23 mouse cellular contexts compared by ENCODE assay signal in genomic region chr9:41606136-41606535, GRCm38 (mm10).
DNase-seq lines count a peak whose midpoint lies in the region; ATAC-seq lines count a peak whose summit lies in the region.
"Had no signal": no experiment of that assay in that cellular context is flagged by ENCODE, and none has a peak within 500 bp of the region (broad histone marks: within the 10 kb centered on the region; RNA-seq: fewer than 3 reads in every experiment).

No protein-coding gene starts in this region.

- H3K36me3 ChIP-seq in forebrain, embryonic 16.5 days (ENCODE audit: control insufficient read depth, insufficient read depth), result no peaks in the 10 kb centered on the region; the same call in 1 of the 2 replicates
- no peaks in the 10 kb centered on the region for H3K36me3 ChIP-seq in forebrain, embryonic 11.5 days (ENCODE audit: control insufficient read depth, insufficient read depth, low read length)
- 0 out of 2 replicates have a peak, but pooled peaks cover 3% of the 10 kb centered on the region for H3K36me3 ChIP-seq in hindbrain, embryonic 14.5 days (replicated peaks; ENCODE audit: control insufficient read depth, insufficient read depth)
- H3K36me3 ChIP-seq in neural tube, embryonic 15.5 days, result no peaks in the 10 kb centered on the region
- H3K36me3 ChIP-seq: heart, embryonic 12.5 days; stomach, embryonic 15.5 days had no signal

- H3K9me3 ChIP-seq in forebrain, embryonic 16.5 days (ENCODE audit: control insufficient read depth, low read length), result no peaks in the 10 kb centered on the region
- no peaks in the 10 kb centered on the region for H3K9me3 ChIP-seq in forebrain, embryonic 11.5 days (ENCODE audit: control insufficient read depth, low read length)
- no peaks in the 10 kb centered on the region for H3K9me3 ChIP-seq in hindbrain, embryonic 14.5 days (ENCODE audit: control insufficient read depth, low read length)
- no peaks in the 10 kb centered on the region for H3K9me3 ChIP-seq in neural tube, embryonic 15.5 days (replicated peaks)
- H3K9me3 ChIP-seq: heart, embryonic 12.5 days; stomach, embryonic 15.5 days had no signal

- H3K27me3 ChIP-seq in forebrain, embryonic 16.5 days (replicated peaks; ENCODE audit: control insufficient read depth, insufficient read depth, low read length), result no peaks in the 10 kb centered on the region
- no peaks in the 10 kb centered on the region for H3K27me3 ChIP-seq in forebrain, embryonic 11.5 days (ENCODE audit: control insufficient read depth, insufficient read depth, low read length)
- H3K27me3 ChIP-seq in hindbrain, embryonic 14.5 days (ENCODE audit: control insufficient read depth, insufficient read depth, low read length), result no peaks in the 10 kb centered on the region
- H3K27me3 ChIP-seq in neural tube, embryonic 15.5 days (replicated peaks), result no peaks in the 10 kb centered on the region
- H3K27me3 ChIP-seq: CH12.LX; heart, embryonic 12.5 days; stomach, embryonic 15.5 days had no signal

- WGBS in forebrain, embryonic 16.5 days, result 83% methylated on average over 1 of the region's 1 CpGs
- WGBS in forebrain, embryonic 11.5 days, result 82% methylated on average over 1 of the region's 1 CpGs
- WGBS in hindbrain, embryonic 14.5 days, result 84% methylated on average over 1 of the region's 1 CpGs
- 90% methylated on average over 1 of the region's 1 CpGs for WGBS in neural tube, embryonic 15.5 days

- H3K4me2 ChIP-seq in forebrain, embryonic 16.5 days (ENCODE audit: low read length), result no peak overlapping the region
- no peak overlapping the region for H3K4me2 ChIP-seq in forebrain, embryonic 11.5 days (ENCODE audit: low read depth, low read length, severe bottlenecking)
- H3K4me2 ChIP-seq in hindbrain, embryonic 14.5 days (replicated peaks), result no peak overlapping the region
- no peak overlapping the region for H3K4me2 ChIP-seq in neural tube, embryonic 15.5 days
- H3K4me2 ChIP-seq: heart, embryonic 12.5 days; stomach, embryonic 15.5 days had no signal

- no peak overlapping the region for H3K4me3 ChIP-seq in forebrain, embryonic 16.5 days (replicated peaks; ENCODE audit: low read length)
- H3K4me3 ChIP-seq in forebrain, embryonic 11.5 days (ENCODE audit: low read depth, low read length), result no peak overlapping the region
- H3K4me3 ChIP-seq in hindbrain, embryonic 14.5 days (replicated peaks; ENCODE audit: low read length), result no peak overlapping the region
- no peak overlapping the region for H3K4me3 ChIP-seq in neural tube, embryonic 15.5 days (replicated peaks)
- H3K4me3 ChIP-seq: gastrocnemius, adult 2 months; heart, embryonic 12.5 days; left cerebral cortex, adult 2 months; stomach, embryonic 15.5 days had no signal

- ATAC-seq in forebrain, embryonic 16.5 days, result no peak
- ATAC-seq in forebrain, embryonic 11.5 days (replicated peaks; ENCODE audit: low FRiP score), result no peak
- ATAC-seq in hindbrain, embryonic 14.5 days (ENCODE audit: low FRiP score), result no peak
- no peak for ATAC-seq in neural tube, embryonic 15.5 days (ENCODE audit: low FRiP score)
- ATAC-seq: inflammation-experienced regulatory T-cells, adult 6 months had no signal

- no peak overlapping the region for H3K9ac ChIP-seq in forebrain, embryonic 16.5 days (replicated peaks; ENCODE audit: low read depth, low read length)
- H3K9ac ChIP-seq in forebrain, embryonic 11.5 days (ENCODE audit: low read length), result no peak overlapping the region
- no peak overlapping the region for H3K9ac ChIP-seq in hindbrain, embryonic 14.5 days
- no peak overlapping the region for H3K9ac ChIP-seq in neural tube, embryonic 15.5 days (replicated peaks)
- H3K9ac ChIP-seq: heart, embryonic 12.5 days; stomach, embryonic 15.5 days had no signal

- peaks cover 23% of the 10 kb centered on the region for H3K4me1 ChIP-seq in forebrain, embryonic 16.5 days (replicated peaks; ENCODE audit: control insufficient read depth, insufficient read depth, low read length)
- peaks cover 10% of the 10 kb centered on the region for H3K4me1 ChIP-seq in forebrain, embryonic 11.5 days (replicated peaks; ENCODE audit: control insufficient read depth, insufficient read depth, low read length)
- peaks cover 34% of the 10 kb centered on the region for H3K4me1 ChIP-seq in hindbrain, embryonic 14.5 days (replicated peaks; ENCODE audit: control insufficient read depth, insufficient read depth, low read length)
- peaks cover 24% of the 10 kb centered on the region for H3K4me1 ChIP-seq in neural tube, embryonic 15.5 days

- no peak for DNase-seq in forebrain, embryonic 11.5 days (ENCODE audit: low spot score)
- peak; percentile 13 to 23 for DNase-seq in kidney, postnatal 36 days
- no peak for DNase-seq in kidney, postnatal 10 days
- no peak for DNase-seq in hindbrain, embryonic 14.5 days (ENCODE audit: low spot score)
- no peak for DNase-seq in urinary bladder, postnatal 4 days (ENCODE audit: low spot score in 2 of 2)
- DNase-seq: adrenal gland, postnatal 14 days; cerebellum, adult 9-11 months; gastrocnemius, adult 2 months; heart, postnatal 14 days; layer of hippocampus, adult 9-11 months; left cerebral cortex, postnatal 4 days; liver; lung, postnatal 10 days; right cerebral cortex, postnatal 14 days; thymus, adult 18-20 months; thymus, postnatal 4 days had no signal

- peak overlapping the region; percentile 56; the same call in 1 of the 2 replicates for H3K27ac ChIP-seq in forebrain, embryonic 16.5 days (ENCODE audit: low read length)
- no peak overlapping the region for H3K27ac ChIP-seq in forebrain, embryonic 11.5 days (ENCODE audit: low read depth, low read length)
- H3K27ac ChIP-seq in hindbrain, embryonic 14.5 days, result peak overlapping the region; percentile 72
- H3K27ac ChIP-seq in neural tube, embryonic 15.5 days (replicated peaks), result peak overlapping the region; percentile 49; the same call in 1 of the 2 replicates
- H3K27ac ChIP-seq: gastrocnemius, adult 2 months; left cerebral cortex, adult 2 months; stomach, embryonic 15.5 days had no signal

Comparison
In these comparisons a context has a peak if more than half of its experiments do, and no peak if none do; other contexts are left out.
1. DNase-seq: peak in kidney, postnatal 36 days (2 of 2); none in forebrain, embryonic 11.5 days (single experiment), kidney, postnatal 10 days (single experiment), hindbrain, embryonic 14.5 days (single experiment) and urinary bladder, postnatal 4 days (0 of 2).